Mouse (Mus musculus) cerebellum, postnatal 36 days (tissue): Measurements from ENCODE around the gene Cep19.
A peak's percentile ranks its signal among the peaks of the same experiment; 100 is the strongest.

ENCODE experiments used
- DNase-seq, 2 experiments: peaks; one replicate each; pipeline ENCODE4 v3.0.0; 2021 to 2022; ENCODE audit warnings: mixed read lengths in 2 of 2

Cep19 gene

GRCm38 (mm10) chr16:32108170-32108569, 8.6 kb downstream of the Cep19 start:
- DNase-seq: no peak

DNA sequence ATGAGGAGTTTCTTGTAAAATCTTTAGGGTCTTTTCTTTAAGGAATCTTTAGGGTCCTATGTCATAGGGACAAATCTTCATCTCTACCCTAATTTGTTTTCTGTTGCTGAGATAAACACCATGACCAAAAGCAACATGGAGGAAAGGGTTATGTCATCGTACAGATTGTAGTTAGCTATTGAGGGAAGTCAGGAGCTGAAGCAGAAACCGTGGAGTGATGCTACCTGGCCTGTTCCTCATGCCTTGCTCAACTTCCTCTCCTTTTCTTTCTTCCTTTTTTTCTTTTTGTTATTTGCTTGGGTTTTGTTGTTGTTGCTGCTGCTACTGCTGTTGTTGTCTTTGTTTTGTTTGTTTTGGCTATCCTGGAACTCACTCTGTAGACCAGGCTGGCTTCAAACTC, 9.0 kb downstream of the Cep19 start:
- DNase-seq: no peak

DNA sequence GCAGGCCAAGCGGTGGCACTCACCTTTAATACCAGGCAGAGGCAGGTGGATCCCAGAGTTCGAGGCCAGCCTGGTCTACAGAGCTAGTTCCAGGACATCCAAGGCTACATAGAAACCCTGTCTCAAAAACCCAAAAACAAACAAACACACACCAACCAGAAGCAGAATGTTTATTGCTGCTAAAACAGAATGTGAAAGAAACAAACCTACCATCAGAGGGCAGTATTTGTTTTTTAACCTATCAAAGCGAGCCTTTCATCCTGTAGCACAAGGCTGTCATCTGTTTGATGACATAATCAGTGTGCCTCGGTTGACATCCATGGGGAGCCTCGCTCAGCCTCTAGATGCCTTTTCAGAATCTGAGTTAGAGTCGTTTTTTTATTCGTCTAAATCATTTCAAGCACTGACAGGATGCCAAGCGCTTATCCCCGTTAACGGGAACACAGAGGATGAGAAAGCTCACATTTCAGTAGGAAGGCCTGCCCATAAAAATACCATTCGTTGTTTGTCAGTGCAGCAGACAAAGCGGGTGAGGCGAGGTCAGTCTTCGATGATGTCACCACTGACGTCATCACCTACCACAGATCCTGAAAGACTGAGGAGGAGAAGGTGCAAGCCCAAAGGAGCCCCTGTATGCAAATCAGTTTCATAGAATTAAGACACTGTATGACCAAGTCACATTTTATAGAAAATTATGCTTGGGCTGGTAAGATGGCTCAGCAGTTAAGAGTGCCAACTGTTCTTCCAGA, 11.5 kb downstream of the Cep19 start:
- DNase-seq: no peak

- no peak for DNase-seq
Observed at GRCm38 (mm10) chr16:32113541-32114218, 14.1 kb downstream of the Cep19 start.

- no peak for DNase-seq
Observed at GRCm38 (mm10) chr16:32114406-32114805, 14.8 kb downstream of the Cep19 start.

- DNase-seq: peak; percentile 85 to 90
Observed at GRCm38 (mm10) chr16:32114968-32115695, 15.5 kb downstream of the Cep19 start.

DNA sequence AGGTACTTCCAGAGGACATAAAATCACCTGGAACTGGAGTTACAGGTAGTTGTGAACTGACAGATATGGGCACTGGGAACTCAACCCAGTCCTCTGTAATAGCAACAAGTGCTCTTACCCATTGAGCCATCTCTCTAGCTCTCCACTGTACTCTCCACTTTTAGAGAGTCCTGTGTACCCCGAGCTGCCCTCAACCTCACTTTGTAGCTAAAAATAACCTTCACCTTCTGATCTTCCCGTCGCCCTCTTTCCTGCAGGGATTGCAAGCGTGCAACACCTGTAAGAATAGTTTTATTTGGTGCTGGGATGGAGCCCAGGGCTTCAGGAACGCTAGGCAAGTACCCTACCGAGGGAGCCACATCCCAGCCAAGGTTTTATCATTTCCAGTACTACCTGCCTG, 16.2 kb downstream of the Cep19 start:
- no peak for DNase-seq

DNA sequence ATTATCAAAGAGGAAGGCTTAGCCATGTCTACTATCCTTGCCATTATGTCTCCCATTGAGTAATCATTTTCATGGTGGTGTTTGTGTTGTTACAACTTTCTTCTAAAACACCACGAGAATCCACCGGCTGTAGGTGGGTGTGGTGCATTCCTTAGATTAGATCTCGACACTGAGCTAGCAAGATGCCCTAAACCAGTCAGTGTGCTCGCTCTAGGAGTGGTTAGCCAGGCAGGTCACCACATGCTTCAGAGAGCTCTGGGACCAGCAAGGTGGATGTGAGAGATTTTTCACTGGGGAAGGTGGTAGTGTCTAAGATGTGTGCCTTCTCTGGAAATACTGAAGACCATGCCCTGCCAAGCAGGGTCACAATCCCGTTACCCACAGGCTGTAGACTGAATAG, 16.6 kb downstream of the Cep19 start:
- DNase-seq: no peak

- no peak for DNase-seq
Observed at GRCm38 (mm10) chr16:32120454-32120853, 20.9 kb downstream of the Cep19 start.

- DNase-seq: no peak
Observed at GRCm38 (mm10) chr16:32124020-32124419, 24.4 kb downstream of the Cep19 start.

GRCm38 (mm10) chr16:32124444-32125335, 25.1 kb downstream of the Cep19 start:
- DNase-seq: no peak

- DNase-seq: no peak
Observed at GRCm38 (mm10) chr16:32125364-32125763, 25.8 kb downstream of the Cep19 start.

- DNase-seq: no peak
Observed at GRCm38 (mm10) chr16:32127046-32127445, 27.4 kb downstream of the Cep19 start.

DNA sequence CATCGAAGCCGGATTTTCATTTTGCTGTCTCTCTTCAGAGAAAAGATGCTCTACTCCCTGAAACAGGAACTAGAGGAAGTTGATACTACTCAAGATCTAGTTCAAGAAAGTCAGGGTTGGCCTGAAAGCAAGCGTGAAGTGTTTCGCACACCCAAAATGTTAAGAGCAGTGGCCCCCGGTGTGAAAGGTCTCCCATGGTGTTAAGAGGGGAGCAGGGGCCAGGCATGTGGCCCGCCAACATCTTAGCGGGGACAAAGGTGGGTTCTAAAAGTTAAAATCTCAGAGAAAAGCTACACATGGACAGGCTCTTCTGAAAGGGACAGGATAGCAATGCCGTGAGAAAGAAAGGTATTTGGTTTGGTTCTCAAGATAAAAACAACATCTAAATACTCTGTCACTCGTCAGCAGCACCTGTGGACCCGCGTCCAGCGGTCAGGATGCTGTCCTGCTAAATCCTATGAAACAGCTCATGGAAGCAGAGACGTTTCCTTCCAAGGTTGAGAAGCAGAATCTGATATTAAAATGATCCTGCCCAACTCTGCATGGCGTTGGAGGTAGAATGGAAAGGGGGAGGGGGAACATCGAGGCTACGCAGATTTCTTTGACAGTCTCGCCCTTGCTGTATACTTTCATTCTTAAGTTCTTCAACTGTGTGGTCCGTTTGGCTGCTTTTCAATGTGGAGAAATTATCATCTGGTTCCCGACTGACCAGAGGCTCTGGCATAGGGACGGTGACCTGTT, 30.0 kb downstream of the Cep19 start:
- DNase-seq: no peak

DNA sequence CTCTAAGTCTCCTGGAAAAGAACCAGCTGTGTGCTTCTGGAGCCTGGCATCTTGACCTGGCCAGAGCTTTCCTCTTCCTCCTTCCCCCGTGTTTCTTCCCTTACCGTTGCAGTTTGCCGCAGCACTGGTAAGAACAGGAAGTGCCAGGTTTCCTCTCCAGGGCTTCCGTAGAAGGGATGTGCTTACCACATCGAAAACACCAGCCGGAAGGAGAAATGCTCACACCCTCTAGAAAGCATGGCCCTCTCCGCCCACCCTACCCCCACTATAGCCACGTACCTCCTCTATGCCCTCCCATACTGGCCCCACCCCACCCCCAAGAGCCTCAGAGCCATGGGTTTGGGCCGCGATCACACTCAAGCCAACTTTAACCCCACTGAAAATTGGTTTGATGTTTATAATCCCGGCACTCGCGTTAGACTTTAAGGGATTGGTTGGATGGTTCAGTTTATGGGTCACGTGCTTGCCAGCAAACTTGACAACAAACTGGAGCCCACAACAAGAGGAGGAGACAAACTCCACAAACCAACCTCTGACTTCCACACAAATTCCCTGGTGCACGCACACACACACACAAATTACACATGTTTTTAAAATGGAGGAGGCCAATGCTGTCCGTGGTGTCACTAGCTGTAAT, 30.7 kb downstream of the Cep19 start:
- DNase-seq: no peak

DNA sequence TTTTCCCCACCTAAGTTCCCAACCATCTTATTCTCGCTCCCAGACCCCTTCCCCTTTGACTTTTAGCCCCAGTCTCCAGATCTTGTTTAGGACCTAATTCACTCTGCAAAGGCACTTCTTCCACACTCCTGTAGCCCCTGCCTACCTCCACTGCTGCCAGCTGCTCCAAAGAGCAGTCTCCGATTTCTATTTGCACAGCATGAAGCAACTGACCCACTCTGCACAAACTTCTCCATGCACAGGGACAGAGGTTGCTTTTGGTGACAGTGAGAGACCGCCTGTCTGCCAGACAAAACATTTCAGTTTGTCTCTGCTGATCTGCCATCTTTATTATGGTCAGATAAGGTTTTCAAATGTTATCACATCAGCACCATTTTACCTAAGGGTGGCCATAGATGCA, 33.5 kb downstream of the Cep19 start:
- no peak for DNase-seq

DNA sequence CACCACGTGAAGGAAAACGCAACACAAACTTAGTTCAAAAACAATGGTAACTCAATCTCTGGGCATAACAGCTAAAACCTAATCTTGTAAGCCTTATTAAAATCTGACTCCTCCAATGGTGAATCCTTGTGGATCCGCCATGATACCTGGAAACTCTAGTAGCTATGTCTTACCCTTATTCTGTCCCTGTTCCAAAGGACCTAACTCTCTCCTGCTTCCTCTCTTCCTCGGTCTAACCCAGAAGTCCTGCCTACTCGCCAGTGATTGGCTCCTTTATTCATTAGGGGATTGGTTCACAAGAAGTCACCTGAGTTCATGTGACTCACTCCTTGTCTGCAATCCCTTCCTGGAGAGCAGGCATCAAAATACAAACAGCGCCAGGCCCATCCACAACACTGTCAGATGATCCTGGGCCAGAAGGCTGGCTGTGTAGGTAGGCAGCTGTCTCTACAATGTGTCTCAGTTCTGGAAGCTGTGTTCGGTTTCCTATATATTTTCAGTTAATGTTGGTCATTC, 36.3 kb downstream of the Cep19 start:
- DNase-seq: no peak

- no peak for DNase-seq
Observed at GRCm38 (mm10) chr16:32138954-32139353, 39.4 kb downstream of the Cep19 start.

DNA sequence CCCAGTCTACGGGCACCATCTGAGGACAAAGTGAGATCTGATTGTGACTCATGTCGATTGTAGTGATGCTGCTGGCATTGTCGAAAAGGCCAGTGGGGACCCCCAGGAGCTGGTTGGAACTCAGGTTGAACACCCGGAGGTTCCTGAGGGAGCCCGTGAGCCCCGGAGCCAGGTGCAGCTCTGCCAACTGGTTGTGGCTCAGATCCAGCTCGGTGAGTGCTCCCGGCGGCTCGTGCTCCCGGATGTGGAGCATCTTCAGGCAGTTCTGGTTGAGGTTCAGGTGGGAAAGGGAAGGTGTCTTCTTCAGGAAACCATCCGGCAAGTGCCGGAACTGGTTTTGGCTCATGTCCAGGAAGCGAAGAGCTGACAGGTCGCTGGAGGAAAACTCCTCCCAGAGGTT, 44.2 kb downstream of the Cep19 start:
- peak; percentile 32 to 34 for DNase-seq

DNA sequence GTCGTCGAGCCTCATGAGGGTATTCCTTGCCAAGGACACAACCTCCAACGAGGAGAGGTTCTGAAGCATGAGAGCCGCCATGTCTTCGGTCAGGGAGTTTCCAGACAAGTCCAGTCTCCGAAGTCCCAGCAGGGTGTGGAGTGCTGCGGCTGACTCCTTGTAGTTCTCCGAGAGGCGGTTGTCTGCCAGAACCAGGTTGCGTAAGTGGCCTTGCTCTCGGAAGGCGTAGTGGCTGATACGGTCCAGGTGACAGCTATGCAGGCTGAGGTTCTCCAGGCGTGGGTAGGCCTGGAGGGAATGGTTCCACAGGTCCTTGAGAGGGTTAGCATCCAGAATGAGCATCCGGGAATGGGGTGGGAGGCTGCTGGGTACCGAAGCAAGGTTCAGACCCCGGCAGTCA, 45.0 kb downstream of the Cep19 start:
- no peak for DNase-seq

DNA sequence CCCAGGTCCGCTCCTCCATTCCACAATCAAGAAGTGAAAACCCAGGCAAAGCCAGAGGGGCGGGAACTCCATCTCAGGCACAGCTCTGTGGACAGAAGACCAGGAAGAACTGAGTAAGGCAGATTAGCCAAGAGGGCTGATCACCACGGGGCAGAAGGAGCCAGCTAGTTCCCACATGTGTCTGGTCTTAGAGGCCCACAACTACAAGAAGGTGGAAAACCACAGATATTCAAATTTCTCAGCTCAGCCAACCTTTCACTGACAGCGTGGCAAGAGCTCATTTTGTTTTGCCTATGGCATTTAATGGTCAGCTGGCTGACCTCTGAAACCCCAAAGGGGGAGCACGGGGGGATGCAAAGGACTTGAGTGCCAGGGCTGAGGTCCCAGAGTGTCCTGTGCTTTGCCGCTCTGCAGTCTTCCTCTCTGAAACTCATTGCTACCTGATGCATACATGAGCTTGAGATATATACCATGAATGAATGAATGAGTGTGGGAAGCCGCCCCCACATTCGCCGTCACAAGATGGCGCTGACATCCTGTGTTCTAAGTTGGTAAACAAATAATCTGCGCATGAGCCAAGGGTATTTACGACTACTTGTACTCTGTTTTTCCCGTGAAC, 48.1 kb downstream of the Cep19 start:
- DNase-seq: peak; percentile 35 to 37
